Mouse (Mus musculus) Muller cell, postnatal 12 days (primary cell): ENCODE measurements around the gene Slc44a4.
A peak's percentile ranks its signal among the peaks of the same experiment; 100 is the strongest.
"Not testable (repeated sequence)": the region's sequence is repeated elsewhere in the genome, so short reads cannot be mapped to it uniquely, and the experiment has no call there.

Source experiments
- DNase-seq: peaks from one replicate; pipeline ENCODE4 v3.0.0-alpha.2; 2015; ENCODE audit errors: inconsistent ontology term

Slc44a4 gene

GRCm38 (mm10) chr17:34899053-34899889 lies 15.0 kb upstream of the Slc44a4 start:
- peak; percentile 49 for DNase-seq

GRCm38 (mm10) chr17:34899890-34900243 lies 14.4 kb upstream of the Slc44a4 start:
- DNase-seq: no peak

GRCm38 (mm10) chr17:34900826-34901225 lies 13.4 kb upstream of the Slc44a4 start:
- DNase-seq: not testable (repeated sequence)

GRCm38 (mm10) chr17:34901948-34902347 lies 12.3 kb upstream of the Slc44a4 start:
- DNase-seq: not testable (repeated sequence)

- DNase-seq: no peak
Measured at GRCm38 (mm10) chr17:34902895-34903294, 11.4 kb upstream of the Slc44a4 start.

- DNase-seq: no peak
Measured at GRCm38 (mm10) chr17:34910982-34911381, 3.3 kb upstream of the Slc44a4 start.

GRCm38 (mm10) chr17:34911945-34912351 lies 2.3 kb upstream of the Slc44a4 start:
- DNase-seq: peak; percentile 57

GRCm38 (mm10) chr17:34915410-34915831 lies 1.2 kb downstream of the Slc44a4 start:
- peak; percentile 29 for DNase-seq

- DNase-seq: no peak
Measured at GRCm38 (mm10) chr17:34916316-34916715, 2.0 kb downstream of the Slc44a4 start.

- no peak for DNase-seq
Measured at GRCm38 (mm10) chr17:34917188-34917587, 2.9 kb downstream of the Slc44a4 start.

GRCm38 (mm10) chr17:34922939-34923338 lies 8.7 kb downstream of the Slc44a4 start:
- DNase-seq: no peak

GRCm38 (mm10) chr17:34924258-34924657 lies 10.0 kb downstream of the Slc44a4 start:
- DNase-seq: no peak

GRCm38 (mm10) chr17:34927306-34928019 lies 13.2 kb downstream of the Slc44a4 start:
- no peak for DNase-seq

- DNase-seq: no peak
Measured at GRCm38 (mm10) chr17:34928841-34929240, 14.6 kb downstream of the Slc44a4 start.

- DNase-seq: peak; percentile 98
Measured at GRCm38 (mm10) chr17:34931061-34931734, 16.9 kb downstream of the Slc44a4 start, which contains the start of gene Neu1. Gene Neu1, plus strand, starts transcription at chr17:34931253.

- no peak for DNase-seq
Measured at GRCm38 (mm10) chr17:34931735-34932098, 17.5 kb downstream of the Slc44a4 start.

- no peak for DNase-seq
Measured at GRCm38 (mm10) chr17:34932287-34932686, 18.0 kb downstream of the Slc44a4 start.

GRCm38 (mm10) chr17:34934031-34934430 lies 19.8 kb downstream of the Slc44a4 start:
- DNase-seq: no peak

- DNase-seq: no peak
Measured at GRCm38 (mm10) chr17:34934830-34935229, 20.6 kb downstream of the Slc44a4 start.

GRCm38 (mm10) chr17:34937960-34938505 lies 23.8 kb downstream of the Slc44a4 start:
- DNase-seq: no peak

GRCm38 (mm10) chr17:34941344-34942041 lies 27.2 kb downstream of the Slc44a4 start:
- DNase-seq: peak; percentile 59
